In the genomic region with DNA sequence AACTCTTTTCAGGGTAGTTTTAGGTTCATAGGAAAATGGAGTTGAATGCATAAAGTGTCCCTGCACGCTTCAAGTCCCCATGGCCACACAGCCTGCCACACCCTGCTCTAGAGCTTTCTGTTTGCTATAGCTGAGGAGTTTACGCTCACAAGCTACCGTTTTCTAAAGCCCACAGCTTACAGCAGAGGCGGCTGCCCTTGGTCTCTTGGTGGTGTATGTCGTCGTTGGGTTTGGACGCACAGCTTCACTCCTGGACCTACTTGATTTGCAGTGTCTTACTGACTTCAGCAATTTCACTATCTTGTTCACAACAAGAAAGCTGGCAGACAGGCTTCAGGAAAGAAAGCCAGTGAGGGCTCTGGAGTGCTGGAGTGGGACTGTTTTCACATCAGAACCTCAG, we compare ENCODE assay signal across 22 mouse cellular contexts. TPM values are rescaled to one million over a fixed set of nuclear protein-coding genes. Genes with fewer than 3 reads are reported as not detected.
DNase-seq lines count a peak whose midpoint lies in the region; ATAC-seq lines count a peak whose summit lies in the region.
"Had no signal": no experiment of that assay in that cellular context is flagged by ENCODE, and none has a peak within 500 bp of the region (broad histone marks: within the 10 kb centered on the region; RNA-seq: fewer than 3 reads in every experiment).

No protein-coding gene starts in this region.

- peaks cover 3% of the 10 kb centered on the region; the same call in 1 of the 2 replicates for H3K4me1 ChIP-seq in intestine, embryonic 16.5 days (ENCODE audit: control insufficient read depth, insufficient read depth, low read length)
- no peaks in the 10 kb centered on the region for H3K4me1 ChIP-seq in intestine, embryonic 15.5 days (replicated peaks)
- H3K4me1 ChIP-seq in heart, embryonic 11.5 days (ENCODE audit: control insufficient read depth, insufficient read depth, low read length) = peaks cover 5% of the 10 kb centered on the region; the same call in 1 of the 2 replicates
- H3K4me1 ChIP-seq: forebrain, embryonic 12.5 days; megakaryocyte, embryonic 14.5 days had no signal

- H3K9ac ChIP-seq in intestine, embryonic 16.5 days (ENCODE audit: low read depth, low read length) = no peak overlapping the region
- no peak overlapping the region for H3K9ac ChIP-seq in intestine, embryonic 15.5 days
- no peak overlapping the region for H3K9ac ChIP-seq in heart, embryonic 11.5 days (ENCODE audit: low read depth, low read length)
- H3K9ac ChIP-seq: forebrain, embryonic 12.5 days; lung, embryonic 15.5 days had no signal

- ATAC-seq in intestine, embryonic 16.5 days = no peak
- no peak for ATAC-seq in intestine, embryonic 15.5 days
- peak; percentile 47 for ATAC-seq in CD4-positive, CD25-positive, alpha-beta regulatory T cell, adult 4 months
- no peak for ATAC-seq in heart, embryonic 11.5 days (replicated peaks; ENCODE audit: insufficient number of reproducible peaks, low FRiP score, low TSS enrichment)
- ATAC-seq: hindbrain, postnatal 0 days had no signal

- H3K27me3 ChIP-seq in intestine, embryonic 16.5 days (replicated peaks; ENCODE audit: control insufficient read depth, insufficient read depth, low read length) = no peaks in the 10 kb centered on the region
- no peaks in the 10 kb centered on the region for H3K27me3 ChIP-seq in intestine, embryonic 15.5 days (replicated peaks)
- no peaks in the 10 kb centered on the region for H3K27me3 ChIP-seq in heart, embryonic 11.5 days (ENCODE audit: control insufficient read depth, insufficient read depth, low read length)
- H3K27me3 ChIP-seq: forebrain, embryonic 12.5 days; lung, embryonic 15.5 days had no signal

- H3K36me3 ChIP-seq in intestine, embryonic 16.5 days (ENCODE audit: control insufficient read depth, insufficient read depth, low read length) = no peaks in the 10 kb centered on the region
- no peaks in the 10 kb centered on the region for H3K36me3 ChIP-seq in intestine, embryonic 15.5 days
- H3K36me3 ChIP-seq in heart, embryonic 11.5 days (ENCODE audit: control insufficient read depth, insufficient read depth, low read length) = no peaks in the 10 kb centered on the region
- H3K36me3 ChIP-seq: forebrain, embryonic 12.5 days; G1E; lung, embryonic 15.5 days had no signal

- H3K27ac ChIP-seq in intestine, embryonic 16.5 days (ENCODE audit: low read length) = 0 out of 2 replicates have a peak overlapping the region, but pooled peaks have one; percentile 2
- no peak overlapping the region for H3K27ac ChIP-seq in intestine, embryonic 15.5 days
- peak overlapping the region; percentile 41; the same call in 1 of the 2 replicates for H3K27ac ChIP-seq in heart, embryonic 11.5 days (ENCODE audit: low read depth, low read length)
- H3K27ac ChIP-seq: forebrain, embryonic 12.5 days; hindbrain, postnatal 0 days; lung, embryonic 15.5 days had no signal

- no peaks in the 10 kb centered on the region for H3K9me3 ChIP-seq in intestine, embryonic 16.5 days (ENCODE audit: control insufficient read depth, low read length)
- H3K9me3 ChIP-seq in intestine, embryonic 15.5 days = no peaks in the 10 kb centered on the region
- H3K9me3 ChIP-seq in heart, embryonic 11.5 days (replicated peaks; ENCODE audit: control insufficient read depth, low read length) = no peaks in the 10 kb centered on the region
- H3K9me3 ChIP-seq: forebrain, embryonic 12.5 days; G1E; lung, embryonic 15.5 days; megakaryocyte, embryonic 14.5 days had no signal

- 45% methylated on average over 7 of the region's 7 CpGs for WGBS in intestine, embryonic 16.5 days
- WGBS in intestine, embryonic 15.5 days = 50% methylated on average over 7 of the region's 7 CpGs
- 47% methylated on average over 7 of the region's 7 CpGs for WGBS in heart, embryonic 11.5 days (ENCODE audit: insufficient replicate concordance)

- no peak overlapping the region for H3K4me3 ChIP-seq in intestine, embryonic 16.5 days (ENCODE audit: low read length)
- no peak overlapping the region for H3K4me3 ChIP-seq in intestine, embryonic 15.5 days (replicated peaks)
- H3K4me3 ChIP-seq in heart, embryonic 11.5 days (ENCODE audit: low read depth, low read length) = no peak overlapping the region
- H3K4me3 ChIP-seq: forebrain, embryonic 12.5 days; lung, embryonic 15.5 days; megakaryocyte, embryonic 14.5 days had no signal

- DNase-seq in heart, postnatal 36 days = peak; percentile 24 to 53
- no peak for DNase-seq in layer of hippocampus, adult 8-10 months (ENCODE audit: low spot score in 2 of 2)
- DNase-seq in frontal cortex, postnatal 14 days (ENCODE audit: low spot score in 2 of 2) = no peak
- DNase-seq in c-Kit-positive CD71-positive TER-119-positive erythroid progenitor cells, embryonic 14.5 days (ENCODE audit: low spot score) = no peak
- DNase-seq: cerebellum, adult 11 months; cerebellum, postnatal 25 days; kidney, postnatal 4 days; right cerebral cortex, postnatal 14 days; thymus, postnatal 14 days had no signal

- 0 out of 2 replicates have a peak overlapping the region, but pooled peaks have one; percentile 4 for H3K4me2 ChIP-seq in intestine, embryonic 16.5 days (ENCODE audit: low read depth, low read length)
- H3K4me2 ChIP-seq in intestine, embryonic 15.5 days (replicated peaks) = no peak overlapping the region
- no peak overlapping the region; the same call in 1 of the 2 replicates for H3K4me2 ChIP-seq in heart, embryonic 11.5 days
- H3K4me2 ChIP-seq: forebrain, embryonic 12.5 days; liver, embryonic 11.5 days; lung, embryonic 15.5 days had no signal

- intact Hi-C loops in heart, postnatal 36 days (cut with DNase I) = loop anchor here (5.0 to 10.0 kb wide), 2 partner anchors 288 to 331 kb away; no protein-coding TSS in a partner anchor

RNA-seq across cellular contexts. Expression of gene Icos, which starts 24.8 kb away (rescaled TPM):
- 0.73 and 1.2 TPM in 2 replicates for polyA plus RNA-seq in intestine, embryonic 16.5 days (2015; fragmentation: Nextera tagmentation; extraction: Ambion mirVana)
- 0.29 and 0.70 TPM in 2 replicates for polyA plus RNA-seq in intestine, embryonic 15.5 days (2015; fragmentation: Nextera tagmentation; extraction: Ambion mirVana)
- polyA plus RNA-seq in CD4-positive, CD25-positive, alpha-beta regulatory T cell, adult 4 months (2017; shearing (Covaris generic)) = 100 to 1,000 TPM; 309 to 337 TPM
- 0.14 and 0.21 TPM in 2 replicates for polyA plus RNA-seq in heart, embryonic 11.5 days (2014; fragmentation: Nextera tagmentation; extraction: Ambion mirVana)
- under 1 TPM; 0.14 to 0.22 TPM for total RNA-seq in heart, postnatal 36 days (2021)
- under 1 TPM in 2 of 4 experiments, not detected in 2; 0.11 to 0.32 TPM for total RNA-seq in layer of hippocampus, adult 8-10 months (2022)
- total RNA-seq: hindbrain, postnatal 0 days; layer of hippocampus, postnatal 25 days; midbrain, postnatal 0 days had no signal
- polyA plus RNA-seq: C2C12, G1E had no signal

Comparison
In these comparisons a context has a peak if more than half of its experiments do, and no peak if none do; other contexts are left out.
1. DNase-seq: peak in heart, postnatal 36 days (2 of 2); none in layer of hippocampus, adult 8-10 months (0 of 2), frontal cortex, postnatal 14 days (0 of 2) and c-Kit-positive CD71-positive TER-119-positive erythroid progenitor cells, embryonic 14.5 days (single experiment).
2. RNA of gene Icos, which starts 24.8 kb away (polyA plus RNA-seq): 309 to 337 TPM in CD4-positive, CD25-positive, alpha-beta regulatory T cell, adult 4 months; 0.73 to 1.2 TPM in intestine, embryonic 16.5 days, 0.29 to 0.70 TPM in intestine, embryonic 15.5 days and 0.14 to 0.21 TPM in heart, embryonic 11.5 days; every median in the first group is over 100 times any median in the second.